Comparison of ENCODE assay signal across 24 mouse cellular contexts in the genomic region with DNA sequence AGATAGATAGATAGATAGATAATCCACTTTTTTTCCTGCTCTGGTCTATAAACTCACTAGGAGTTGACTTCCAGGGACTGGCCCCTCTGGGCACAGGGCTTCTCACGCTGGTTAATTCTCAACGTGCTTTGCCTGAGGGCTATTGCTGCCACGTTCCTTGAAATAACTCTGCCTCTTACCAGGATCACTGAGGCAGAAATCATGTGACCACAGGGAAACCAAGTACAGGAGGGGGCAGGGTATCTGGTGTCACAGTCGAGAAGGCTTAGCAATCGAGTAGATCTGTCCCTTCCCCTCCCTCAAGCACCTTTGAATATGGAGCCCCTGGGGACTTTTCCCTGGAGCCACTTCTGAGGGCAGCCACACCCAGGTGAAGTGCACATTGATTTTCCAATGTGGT.
A peak's percentile ranks its signal among the peaks of the same experiment; 100 is the strongest.
DNase-seq lines count a peak whose midpoint lies in the region; ATAC-seq and TF ChIP-seq lines count a peak whose summit lies in the region.
"Had no signal": no experiment of that assay in that cellular context is flagged by ENCODE, and none has a peak within 500 bp of the region (broad histone marks: within the 10 kb centered on the region; RNA-seq: fewer than 3 reads in every experiment).

No protein-coding gene starts in this region.

- ATAC-seq in kidney, embryonic 15.5 days (replicated peaks; ENCODE audit: low FRiP score): peak; percentile 71; the same call in 1 of the 2 replicates
- ATAC-seq: forebrain, embryonic 13.5 days; forebrain, embryonic 16.5 days had no signal

- H3K4me3 ChIP-seq in kidney, embryonic 15.5 days (replicated peaks): no peak overlapping the region
- no peak overlapping the region for H3K4me3 ChIP-seq in CH12.LX (replicated peaks in 1 of 3; ENCODE audit: low read depth in 2 of 3, low read length in 2 of 3, poor library complexity in 1 of 3)
- H3K4me3 ChIP-seq: forebrain, embryonic 10.5 days; forebrain, embryonic 13.5 days; heart, adult 2 months; heart, embryonic 10.5 days; heart, embryonic 13.5 days; hindbrain, embryonic 12.5 days; hindbrain, embryonic 15.5 days had no signal

- TF ChIP-seq CTCF in CH12.LX (conservative IDR thresholded peaks at IDR 0.05 in 1 of 2, IDR thresholded peaks at IDR 0.05 in 1 of 2; ENCODE audit: low read depth in 2 of 2, low read length in 2 of 2): no peak

- no peaks in the 10 kb centered on the region for H3K79me2 ChIP-seq in CH12.LX (replicated peaks; ENCODE audit: control insufficient read depth, extremely low read depth, insufficient read depth, poor library complexity, severe bottlenecking)

- no peak overlapping the region for H3K9ac ChIP-seq in kidney, embryonic 15.5 days
- H3K9ac ChIP-seq in CH12.LX (ENCODE audit: insufficient read depth, low read depth): peak overlapping the region; percentile 61; the same call in 1 of the 2 replicates
- H3K9ac ChIP-seq: forebrain, embryonic 13.5 days; heart, embryonic 13.5 days; hindbrain, embryonic 12.5 days; hindbrain, embryonic 15.5 days had no signal

- no peak overlapping the region for H3K4me2 ChIP-seq in kidney, embryonic 15.5 days
- no peak overlapping the region for H3K4me2 ChIP-seq in CH12.LX (ENCODE audit: insufficient read depth, low read depth, poor library complexity, severe bottlenecking)
- H3K4me2 ChIP-seq: forebrain, embryonic 13.5 days; heart, embryonic 13.5 days; hindbrain, embryonic 12.5 days; hindbrain, embryonic 15.5 days had no signal

- 25% methylated on average over 5 of the region's 5 CpGs for WGBS in kidney, embryonic 15.5 days

- in situ Hi-C loops in CH12.LX (cut with MboI; ENCODE audit: low pct_ligation_motif_present, low pct_unique_long_range_greater_than_20kb, low sequenced_read_pairs): no loop called here

- no peak for TF ChIP-seq RAD21 in CH12.LX (IDR thresholded peaks at IDR 0.05; ENCODE audit: low read depth, low read length)

- dilution Hi-C loops in CH12.LX (cut with MboI; ENCODE audit: extremely low pct_ligation_motif_present, extremely low pct_unique_long_range_greater_than_20kb, low sequenced_read_pairs): no loop called here

- no peak for TF ChIP-seq POLR2A in CH12.LX (IDR thresholded peaks at IDR 0.05; ENCODE audit: low read depth, low read length)

- DNase-seq in cerebellum, postnatal 10 days: peak; percentile 23 to 30
- no peak for DNase-seq in cerebellum, postnatal 4 days (ENCODE audit: low spot score in 2 of 2)
- DNase-seq in kidney, postnatal 14 days: no peak
- DNase-seq in CH12.LX (ENCODE audit: extremely low read depth) (peak; percentile 72), ZHBTc4 (ENCODE audit: low read depth, low spot score) (peak; percentile 52)
- DNase-seq in testis, postnatal 10 days (ENCODE audit: low spot score): no peak
- DNase-seq: adrenal gland, adult 2 months; adrenal gland, postnatal 14 days; cerebellum, adult 11 months; cerebellum, adult 2 months; cerebellum, adult 9-11 months; cerebellum, postnatal 36 days; gastrocnemius, postnatal 10 days; gastrocnemius, postnatal 36 days; heart, adult 2 months; heart, postnatal 14 days had no signal

- TF ChIP-seq EP300 in CH12.LX (IDR thresholded peaks at IDR 0.05; ENCODE audit: low read length): peak; percentile 50; the same call in 1 of the 2 replicates

- no peaks in the 10 kb centered on the region for H3K36me3 ChIP-seq in kidney, embryonic 15.5 days
- no peaks in the 10 kb centered on the region for H3K36me3 ChIP-seq in CH12.LX (replicated peaks in 1 of 2; ENCODE audit: control insufficient read depth in 1 of 2, insufficient read depth in 1 of 2, low read length in 1 of 2)
- H3K36me3 ChIP-seq: forebrain, embryonic 10.5 days; heart, embryonic 10.5 days; heart, embryonic 13.5 days; hindbrain, embryonic 12.5 days; hindbrain, embryonic 15.5 days had no signal

- H3K27me3 ChIP-seq in kidney, embryonic 15.5 days: no peaks in the 10 kb centered on the region
- H3K27me3 ChIP-seq in CH12.LX (replicated peaks): no peaks in the 10 kb centered on the region
- H3K27me3 ChIP-seq: forebrain, embryonic 13.5 days; heart, embryonic 13.5 days; hindbrain, embryonic 12.5 days; hindbrain, embryonic 15.5 days had no signal

- no peak overlapping the region for H3K27ac ChIP-seq in kidney, embryonic 15.5 days
- no peak overlapping the region for H3K27ac ChIP-seq in CH12.LX (ENCODE audit: insufficient read depth, low read depth)
- H3K27ac ChIP-seq: forebrain, embryonic 10.5 days; forebrain, embryonic 13.5 days; heart, adult 2 months; heart, embryonic 10.5 days; heart, embryonic 13.5 days; hindbrain, embryonic 12.5 days; hindbrain, embryonic 15.5 days had no signal

- no peaks in the 10 kb centered on the region for H3K9me3 ChIP-seq in kidney, embryonic 15.5 days (replicated peaks)
- H3K9me3 ChIP-seq in CH12.LX (replicated peaks; ENCODE audit: low read length): peaks cover 2% of the 10 kb centered on the region
- H3K9me3 ChIP-seq: forebrain, embryonic 10.5 days; forebrain, embryonic 13.5 days; heart, embryonic 10.5 days; heart, embryonic 13.5 days; hindbrain, embryonic 12.5 days; hindbrain, embryonic 15.5 days had no signal

- 0 out of 2 replicates have a peak, but pooled peaks cover 6% of the 10 kb centered on the region for H3K4me1 ChIP-seq in kidney, embryonic 15.5 days
- H3K4me1 ChIP-seq in CH12.LX (ENCODE audit: control insufficient read depth in 1 of 2, insufficient read depth in 2 of 2): peaks cover 39 to 48% of the 10 kb centered on the region in 2 experiments
- H3K4me1 ChIP-seq: forebrain, embryonic 13.5 days; heart, embryonic 10.5 days; heart, embryonic 13.5 days; hindbrain, embryonic 12.5 days; hindbrain, embryonic 15.5 days had no signal

TF ChIP-seq in CH12.LX, 34 proteins besides CTCF, POLR2A, EP300 and RAD21:
- no peak for TF ChIP-seq ZKSCAN1 (IDR thresholded peaks at IDR 0.05; ENCODE audit: borderline replicate concordance, low read depth, low read length)
- TF ChIP-seq MEF2A (IDR thresholded peaks at IDR 0.05; ENCODE audit: borderline replicate concordance, low read depth, low read length): peak; percentile 69
- no peak for TF ChIP-seq JUN (IDR thresholded peaks at IDR 0.05; ENCODE audit: insufficient read depth, low read depth, low read length)
- TF ChIP-seq SMC3 (IDR thresholded peaks at IDR 0.05; ENCODE audit: low read depth, low read length): no peak
- no peak for TF ChIP-seq ZC3H11A (IDR thresholded peaks at IDR 0.05; ENCODE audit: low read depth, low read length)
- no peak for TF ChIP-seq ZMIZ1 (IDR thresholded peaks at IDR 0.05; ENCODE audit: low read depth, low read length)
- TF ChIP-seq BHLHE40 (IDR thresholded peaks at IDR 0.05; ENCODE audit: low read depth, low read length): peak; percentile 83
- TF ChIP-seq ETS1 (conservative IDR thresholded peaks at IDR 0.05; ENCODE audit: low read depth, low read length): peak; percentile 39
- TF ChIP-seq TCF12 (IDR thresholded peaks at IDR 0.05; ENCODE audit: low read depth, low read length): peak; percentile 28; the same call in 1 of the 2 replicates
- TF ChIP-seq MXI1 (IDR thresholded peaks at IDR 0.05; ENCODE audit: low read depth, low read length): no peak
- 0 out of 2 replicates have a peak, but pooled peaks have one; percentile 34 for TF ChIP-seq CHD2 (IDR thresholded peaks at IDR 0.05; ENCODE audit: low read length)
- TF ChIP-seq MAZ (IDR thresholded peaks at IDR 0.05; ENCODE audit: low read depth, low read length): no peak; the same call in 1 of the 2 replicates
- no peak for TF ChIP-seq MYC (IDR thresholded peaks at IDR 0.05; ENCODE audit: low read depth, low read length)
- TF ChIP-seq MAX (IDR thresholded peaks at IDR 0.05; ENCODE audit: low read length): 0 out of 2 replicates have a peak, but pooled peaks have one; percentile 25
- TF ChIP-seq UBTF (IDR thresholded peaks at IDR 0.05; ENCODE audit: low read depth, low read length): no peak
- TF ChIP-seq KAT2A (IDR thresholded peaks at IDR 0.05; ENCODE audit: insufficient replicate concordance, low read length): no peak
- TF ChIP-seq USF1 (IDR thresholded peaks at IDR 0.05; ENCODE audit: low read depth, low read length): peak; percentile 61
- TF ChIP-seq RCOR1 (conservative IDR thresholded peaks at IDR 0.05; ENCODE audit: low read depth, low read length): no peak
- TF ChIP-seq USF2 (conservative IDR thresholded peaks at IDR 0.05; ENCODE audit: low read depth, low read length): no peak; the same call in 1 of the 2 replicates
- no peak for TF ChIP-seq NELFE (IDR thresholded peaks at IDR 0.05; ENCODE audit: low read depth, low read length)
- TF ChIP-seq PAX5 (IDR thresholded peaks at IDR 0.05; ENCODE audit: low read length): no peak
- TF ChIP-seq ELF1 (IDR thresholded peaks at IDR 0.05; ENCODE audit: low read depth, low read length): no peak
TF ChIP-seq in CH12.LX: peak in this region for 7.

Comparison
In these comparisons a context has a peak if more than half of its experiments do, and no peak if none do; other contexts are left out.
1. DNase-seq: peak in cerebellum, postnatal 10 days (2 of 2), CH12.LX (single experiment) and ZHBTc4 (single experiment); none in cerebellum, postnatal 4 days (0 of 2), kidney, postnatal 14 days (single experiment) and testis, postnatal 10 days (single experiment).